Mouse (Mus musculus): ENCODE results near the gene Rnpepl1. TPM values are rescaled to one million over a fixed set of nuclear protein-coding genes. Genes with fewer than 3 reads are reported as not detected.

The Rnpepl1 gene
- polyA plus RNA-seq, 1 experiment from 2014 or later, result 20.1 TPM

- H3K27ac ChIP-seq (replicated peaks), result peak overlapping the region; percentile 92
- H3K4me1 ChIP-seq, result peaks cover 54% of the 10 kb centered on the region
- peak overlapping the region; percentile 75 for H3K4me3 ChIP-seq
- WGBS, result 2% methylated on average over 84 of the region's 85 CpGs
- peak; percentile 65 for DNase-seq (ENCODE audit: low spot score)
- H3K36me3 ChIP-seq, result peaks cover 27% of the 10 kb centered on the region
- peaks cover 24% of the 10 kb centered on the region for H3K27me3 ChIP-seq (ENCODE audit: low read depth, poor library complexity, severe bottlenecking)
- no peaks in the 10 kb centered on the region for H3K9me3 ChIP-seq (replicated peaks)
These were observed 540 bp downstream of the Rnpepl1 start for GRCm38 (mm10) chr1:92910925-92911720.

DNA sequence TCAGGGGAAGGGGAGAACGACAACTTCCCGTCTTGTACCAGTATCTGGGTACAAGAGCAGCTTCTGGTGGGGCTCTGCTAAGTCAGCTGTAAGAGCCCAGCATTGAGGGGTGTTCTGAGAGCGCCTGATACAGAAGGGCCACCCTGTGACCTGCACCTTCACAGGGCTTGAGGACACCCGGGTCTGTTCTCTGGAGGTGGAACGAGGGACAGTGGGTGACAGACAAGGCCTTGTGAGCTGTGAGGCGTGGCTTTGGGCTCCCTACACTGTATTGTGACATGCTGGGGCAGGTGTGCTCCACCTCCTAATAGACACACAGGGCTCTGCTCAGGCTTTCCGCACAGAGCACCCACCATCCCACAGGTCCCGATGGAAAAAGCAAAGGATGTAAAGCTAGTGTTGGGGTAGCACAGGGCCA lies 1.1 kb downstream of the Rnpepl1 start:
- peaks cover 48% of the 10 kb centered on the region for H3K4me1 ChIP-seq

GRCm38 (mm10) chr1:92912286-92912685 lies 1.7 kb downstream of the Rnpepl1 start:
- H3K9me3 ChIP-seq (replicated peaks), result no peaks in the 10 kb centered on the region
- H3K36me3 ChIP-seq, result peaks cover 38% of the 10 kb centered on the region
- H3K4me1 ChIP-seq, result peaks cover 43% of the 10 kb centered on the region
- no peak overlapping the region for H3K27ac ChIP-seq (replicated peaks)
- peaks cover 24% of the 10 kb centered on the region for H3K27me3 ChIP-seq (ENCODE audit: low read depth, poor library complexity, severe bottlenecking)
- 50% methylated on average over 1 of the region's 1 CpGs for WGBS
- DNase-seq (ENCODE audit: low spot score), result peak; percentile 20
- H3K4me3 ChIP-seq, result peak overlapping the region; percentile 75

More for the DNA sequence above, 1.1 kb downstream of the Rnpepl1 start:
- H3K4me3 ChIP-seq, result peak overlapping the region; percentile 75
- peak overlapping the region; percentile 92 for H3K27ac ChIP-seq (replicated peaks)
- no peaks in the 10 kb centered on the region for H3K9me3 ChIP-seq (replicated peaks)
- no peak for DNase-seq (ENCODE audit: low spot score)
- WGBS, result 53% methylated on average over 8 of the region's 8 CpGs
- H3K27me3 ChIP-seq (ENCODE audit: low read depth, poor library complexity, severe bottlenecking), result peaks cover 24% of the 10 kb centered on the region
- peaks cover 33% of the 10 kb centered on the region for H3K36me3 ChIP-seq

- Histone ChIP-seq H3K36me3 (peaks cover 58% of the 10 kb centered on the region), H3K27me3 (ENCODE audit: low read depth, poor library complexity, severe bottlenecking) (peaks cover 9% of the 10 kb centered on the region), H3K27ac (replicated peaks) (no peak overlapping the region), H3K4me3 (no peak overlapping the region), H3K4me1 (peaks cover 34% of the 10 kb centered on the region), H3K9me3 (replicated peaks) (no peaks in the 10 kb centered on the region)
- no peak for DNase-seq (ENCODE audit: low spot score)
- 87% methylated on average over 4 of the region's 4 CpGs for WGBS
These were observed 3.7 kb downstream of the Rnpepl1 start for GRCm38 (mm10) chr1:92914239-92914638.

DNA sequence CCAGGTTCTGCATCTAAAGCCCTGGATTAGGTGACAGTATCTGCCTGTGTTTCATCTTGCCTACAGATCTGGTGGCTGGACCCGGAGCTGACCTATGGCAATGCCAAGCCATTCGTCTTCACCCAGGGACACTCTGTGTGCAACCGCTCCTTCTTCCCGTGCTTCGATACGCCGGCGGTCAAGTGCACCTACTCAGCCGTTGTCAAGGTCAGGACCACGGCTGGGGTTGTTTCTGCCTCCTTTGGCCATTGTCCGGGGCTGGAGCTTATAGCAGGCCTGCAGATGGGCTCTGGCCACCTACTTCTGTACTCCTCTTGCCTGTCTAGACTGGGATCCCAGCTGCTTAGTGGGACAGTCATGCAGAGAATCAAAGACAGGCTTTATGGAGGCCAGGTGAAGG lies 4.4 kb downstream of the Rnpepl1 start:
- Histone ChIP-seq H3K9me3 (replicated peaks) (no peaks in the 10 kb centered on the region), H3K27me3 (ENCODE audit: low read depth, poor library complexity, severe bottlenecking) (peaks cover 1% of the 10 kb centered on the region; the same call in 1 of the 2 replicates), H3K27ac (replicated peaks) (no peak overlapping the region), H3K36me3 (peaks cover 65% of the 10 kb centered on the region), H3K4me1 (peaks cover 26% of the 10 kb centered on the region), H3K4me3 (no peak overlapping the region)
- 89% methylated on average over 11 of the region's 11 CpGs for WGBS
- no peak for DNase-seq (ENCODE audit: low spot score)

GRCm38 (mm10) chr1:92916725-92917124 lies 6.1 kb downstream of the Rnpepl1 start:
- WGBS, result 91% methylated on average over 9 of the region's 9 CpGs
- H3K36me3 ChIP-seq, result peaks cover 80% of the 10 kb centered on the region
- DNase-seq (ENCODE audit: low spot score), result no peak

GRCm38 (mm10) chr1:92919151-92919550 lies 8.6 kb downstream of the Rnpepl1 start:
- Histone ChIP-seq H3K4me3 (no peak overlapping the region), H3K4me1 (no peaks in the 10 kb centered on the region), H3K27me3 (ENCODE audit: low read depth, poor library complexity, severe bottlenecking) (no peaks in the 10 kb centered on the region), H3K36me3 (peaks cover 73% of the 10 kb centered on the region), H3K9me3 (replicated peaks) (no peaks in the 10 kb centered on the region), H3K27ac (replicated peaks) (no peak overlapping the region)
- no peak for DNase-seq (ENCODE audit: low spot score)
- WGBS, result 98% methylated on average over 11 of the region's 11 CpGs

More at GRCm38 (mm10) chr1:92916725-92917124, 6.1 kb downstream of the Rnpepl1 start:
- H3K27ac ChIP-seq (replicated peaks), result no peak overlapping the region
- H3K27me3 ChIP-seq (ENCODE audit: low read depth, poor library complexity, severe bottlenecking), result no peaks in the 10 kb centered on the region
- peaks cover 14% of the 10 kb centered on the region for H3K4me1 ChIP-seq
- H3K9me3 ChIP-seq (replicated peaks), result no peaks in the 10 kb centered on the region
- H3K4me3 ChIP-seq, result no peak overlapping the region

DNA sequence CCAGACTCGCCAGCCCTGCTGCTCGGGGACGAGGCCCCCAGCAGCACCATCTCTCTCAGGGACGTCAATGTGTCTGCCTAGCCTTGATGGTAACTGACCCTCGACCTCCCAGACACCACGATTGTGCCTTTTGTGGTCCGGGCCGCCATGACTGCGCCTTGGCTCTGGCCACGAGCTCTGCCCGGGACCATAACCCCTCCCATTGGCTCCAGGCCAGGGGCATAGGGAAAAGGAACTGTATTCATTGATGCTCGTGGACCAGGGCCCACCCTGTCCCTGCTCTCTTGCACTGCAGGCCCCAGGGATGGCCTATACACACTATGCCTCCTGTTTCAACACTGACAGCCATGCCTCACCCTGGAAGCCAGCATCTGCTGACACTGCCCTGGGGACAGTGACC lies 9.2 kb downstream of the Rnpepl1 start:
- Histone ChIP-seq H3K27me3 (ENCODE audit: low read depth, poor library complexity, severe bottlenecking) (no peaks in the 10 kb centered on the region), H3K4me1 (no peaks in the 10 kb centered on the region), H3K4me3 (no peak overlapping the region), H3K36me3 (peaks cover 67% of the 10 kb centered on the region), H3K27ac (replicated peaks) (no peak overlapping the region), H3K9me3 (replicated peaks) (no peaks in the 10 kb centered on the region)
- WGBS, result 94% methylated on average over 12 of the region's 12 CpGs
- no peak for DNase-seq (ENCODE audit: low spot score)

GRCm38 (mm10) chr1:92920474-92921200 lies 10.1 kb downstream of the Rnpepl1 start:
- DNase-seq (ENCODE audit: low spot score), result no peak
- H3K9me3 ChIP-seq (replicated peaks), result no peaks in the 10 kb centered on the region
- H3K27ac ChIP-seq (replicated peaks), result no peak overlapping the region
- WGBS, result 87% methylated on average over 7 of the region's 7 CpGs
- no peak overlapping the region for H3K4me3 ChIP-seq
- H3K4me1 ChIP-seq, result no peaks in the 10 kb centered on the region
- no peaks in the 10 kb centered on the region for H3K27me3 ChIP-seq (ENCODE audit: low read depth, poor library complexity, severe bottlenecking)
- peaks cover 58% of the 10 kb centered on the region for H3K36me3 ChIP-seq

DNA sequence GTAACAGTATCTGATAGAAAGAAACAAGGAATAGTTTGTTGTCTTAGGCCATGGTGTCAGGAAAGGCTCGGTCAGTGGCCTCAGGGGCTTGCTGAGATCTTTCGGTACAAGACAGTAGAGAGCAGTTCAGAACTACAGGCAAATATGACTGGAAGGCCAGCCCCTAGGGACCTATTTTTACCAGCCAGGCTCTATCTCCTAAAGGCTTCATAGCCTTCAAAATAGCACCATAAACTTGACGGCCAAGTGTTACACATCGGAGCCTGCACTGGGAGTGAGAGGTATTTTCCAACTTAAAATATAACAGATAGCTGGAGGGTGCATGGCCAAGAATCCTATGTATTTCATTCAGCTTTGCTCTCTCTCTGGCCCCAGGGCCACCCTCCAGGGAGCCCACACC lies 10.9 kb downstream of the Rnpepl1 start:
- DNase-seq (ENCODE audit: low spot score), result no peak
- peaks cover 50% of the 10 kb centered on the region for H3K36me3 ChIP-seq
- no peaks in the 10 kb centered on the region for H3K9me3 ChIP-seq (replicated peaks)
- H3K27ac ChIP-seq (replicated peaks), result no peak overlapping the region
- 91% methylated on average over 4 of the region's 4 CpGs for WGBS
- H3K27me3 ChIP-seq (ENCODE audit: low read depth, poor library complexity, severe bottlenecking), result no peaks in the 10 kb centered on the region
- no peaks in the 10 kb centered on the region for H3K4me1 ChIP-seq
- no peak overlapping the region for H3K4me3 ChIP-seq

DNA sequence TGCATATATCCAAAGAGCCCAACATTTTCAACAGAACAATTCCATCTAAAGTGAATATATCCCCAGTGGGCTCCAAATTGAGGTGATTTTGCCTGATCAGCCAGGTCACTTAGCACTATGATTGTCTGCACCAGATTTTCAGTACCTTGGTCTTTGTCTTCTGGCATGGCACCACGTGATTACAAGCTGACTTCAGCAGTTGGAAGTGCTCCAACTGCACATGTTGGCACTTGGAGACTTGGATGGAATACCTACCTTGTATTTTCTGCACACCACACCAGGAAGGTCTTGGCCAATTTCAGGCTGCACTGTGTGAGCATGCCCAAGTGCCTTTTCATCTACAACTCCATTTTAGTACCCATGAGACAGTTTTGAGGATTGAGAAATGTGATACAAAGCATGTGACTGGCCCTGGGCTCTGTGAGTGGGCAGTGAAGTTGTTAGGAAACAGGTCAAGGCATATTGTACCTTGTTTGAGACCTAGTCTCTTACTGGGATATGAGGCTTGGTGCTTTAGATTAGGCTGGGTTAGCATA lies 19.7 kb downstream of the Rnpepl1 start:
- Histone ChIP-seq H3K36me3 (no peaks in the 10 kb centered on the region), H3K27ac (replicated peaks) (no peak overlapping the region), H3K27me3 (ENCODE audit: low read depth, poor library complexity, severe bottlenecking) (no peaks in the 10 kb centered on the region), H3K4me3 (no peak overlapping the region), H3K9me3 (replicated peaks) (no peaks in the 10 kb centered on the region; the same call in 1 of the 2 replicates), H3K4me1 (peaks cover 15% of the 10 kb centered on the region)
- 26% methylated on average over 1 of the region's 1 CpGs for WGBS
- no peak for DNase-seq (ENCODE audit: low spot score)

DNA sequence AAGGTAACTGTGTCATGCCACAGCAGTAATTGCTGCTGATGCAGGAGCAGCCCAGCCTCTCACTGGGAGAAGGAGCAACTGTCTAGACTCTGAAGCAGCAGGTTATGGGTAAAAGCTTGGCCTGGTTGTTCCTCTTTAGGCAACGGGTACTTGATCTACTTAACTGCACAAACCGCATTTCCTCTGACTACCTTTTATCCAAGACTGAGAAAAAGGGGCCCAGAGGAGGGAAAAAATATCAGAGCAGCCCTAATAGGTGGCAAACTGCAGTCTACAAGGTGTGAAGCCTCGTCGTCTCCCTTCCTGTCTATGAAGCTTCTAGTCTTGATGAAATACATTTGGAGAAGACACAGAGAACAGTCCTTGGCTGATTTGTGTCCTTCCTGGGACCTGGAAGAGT lies 23.0 kb downstream of the Rnpepl1 start:
- peak overlapping the region; percentile 92 for H3K27ac ChIP-seq (replicated peaks)
- no peak for DNase-seq (ENCODE audit: low spot score)
- no peaks in the 10 kb centered on the region for H3K27me3 ChIP-seq (ENCODE audit: low read depth, poor library complexity, severe bottlenecking)
- H3K4me3 ChIP-seq, result peak overlapping the region; percentile 82
- no peaks in the 10 kb centered on the region; the same call in 1 of the 2 replicates for H3K9me3 ChIP-seq (replicated peaks)
- H3K4me1 ChIP-seq, result peaks cover 36% of the 10 kb centered on the region
- WGBS, result 81% methylated on average over 4 of the region's 4 CpGs
- H3K36me3 ChIP-seq, result peaks cover 11% of the 10 kb centered on the region
